Comparison of ENCODE assay signal across 14 mouse cellular contexts in genomic region chr8:26677584-26678138, GRCm38 (mm10).
A peak's percentile ranks its signal among the peaks of the same experiment; 100 is the strongest.
DNase-seq lines count a peak whose midpoint lies in the region; ATAC-seq lines count a peak whose summit lies in the region.
"Had no signal": no experiment of that assay in that cellular context is flagged by ENCODE, and none has a peak within 500 bp of the region (broad histone marks: within the 10 kb centered on the region; RNA-seq: fewer than 3 reads in every experiment).

No protein-coding gene starts in this region.

- no peaks in the 10 kb centered on the region for H3K36me3 ChIP-seq in hindbrain, embryonic 11.5 days (ENCODE audit: control insufficient read depth, insufficient read depth, low read length)
- H3K36me3 ChIP-seq in hindbrain, embryonic 10.5 days: no peaks in the 10 kb centered on the region
- H3K36me3 ChIP-seq in embryonic facial prominence, embryonic 11.5 days (replicated peaks; ENCODE audit: control insufficient read depth, insufficient read depth, low read depth, low read length): no peaks in the 10 kb centered on the region
- H3K36me3 ChIP-seq in hindbrain, embryonic 14.5 days (replicated peaks; ENCODE audit: control insufficient read depth, insufficient read depth): no peaks in the 10 kb centered on the region
- no peaks in the 10 kb centered on the region for H3K36me3 ChIP-seq in neural tube, embryonic 12.5 days

- ATAC-seq in hindbrain, embryonic 11.5 days (ENCODE audit: low FRiP score): peak; percentile 63
- ATAC-seq in embryonic facial prominence, embryonic 11.5 days (replicated peaks; ENCODE audit: insufficient number of reproducible peaks, low FRiP score, low TSS enrichment, low read depth): no peak; the same call in 1 of the 2 replicates
- ATAC-seq in hindbrain, embryonic 14.5 days (ENCODE audit: low FRiP score): peak; percentile 74
- peak; percentile 48; the same call in 1 of the 2 replicates for ATAC-seq in neural tube, embryonic 12.5 days (ENCODE audit: low FRiP score, low read depth)
- ATAC-seq: intestine, embryonic 16.5 days had no signal

- H3K9ac ChIP-seq in hindbrain, embryonic 11.5 days (ENCODE audit: low read depth, low read length): no peak overlapping the region
- no peak overlapping the region for H3K9ac ChIP-seq in embryonic facial prominence, embryonic 11.5 days (replicated peaks; ENCODE audit: low read length)
- no peak overlapping the region for H3K9ac ChIP-seq in hindbrain, embryonic 14.5 days
- H3K9ac ChIP-seq in neural tube, embryonic 12.5 days: no peak overlapping the region

- no peak overlapping the region for H3K27ac ChIP-seq in hindbrain, embryonic 11.5 days (ENCODE audit: low read depth, low read length)
- H3K27ac ChIP-seq in hindbrain, embryonic 10.5 days: no peak overlapping the region
- no peak overlapping the region for H3K27ac ChIP-seq in embryonic facial prominence, embryonic 11.5 days (replicated peaks; ENCODE audit: low read depth, low read length)
- H3K27ac ChIP-seq in hindbrain, embryonic 14.5 days: no peak overlapping the region
- no peak overlapping the region for H3K27ac ChIP-seq in neural tube, embryonic 12.5 days

- H3K4me2 ChIP-seq in hindbrain, embryonic 11.5 days (replicated peaks; ENCODE audit: low read depth, low read length): no peak overlapping the region
- peak overlapping the region; percentile 5; the same call in 1 of the 2 replicates for H3K4me2 ChIP-seq in embryonic facial prominence, embryonic 11.5 days (ENCODE audit: low read depth, low read length)
- H3K4me2 ChIP-seq in hindbrain, embryonic 14.5 days (replicated peaks): 0 out of 2 replicates have a peak overlapping the region, but pooled peaks have one; percentile 18
- H3K4me2 ChIP-seq in neural tube, embryonic 12.5 days (replicated peaks): no peak overlapping the region
- H3K4me2 ChIP-seq: heart, embryonic 11.5 days had no signal

- H3K9me3 ChIP-seq in hindbrain, embryonic 11.5 days (ENCODE audit: control insufficient read depth, low read length): no peaks in the 10 kb centered on the region
- H3K9me3 ChIP-seq in hindbrain, embryonic 10.5 days: no peaks in the 10 kb centered on the region
- H3K9me3 ChIP-seq in embryonic facial prominence, embryonic 11.5 days (replicated peaks; ENCODE audit: control insufficient read depth, low read length): no peaks in the 10 kb centered on the region
- no peaks in the 10 kb centered on the region for H3K9me3 ChIP-seq in hindbrain, embryonic 14.5 days (ENCODE audit: control insufficient read depth, low read length)
- H3K9me3 ChIP-seq in neural tube, embryonic 12.5 days: no peaks in the 10 kb centered on the region

- DNase-seq in hindbrain, embryonic 11.5 days (ENCODE audit: low spot score): peak; percentile 46
- no peak for DNase-seq in hindbrain, embryonic 10.5 days (ENCODE audit: low spot score)
- peak; percentile 84 for DNase-seq in embryonic facial prominence, embryonic 11.5 days (ENCODE audit: low spot score)
- peak; percentile 73 for DNase-seq in hindbrain, embryonic 14.5 days (ENCODE audit: low spot score)
- DNase-seq in heart, adult 9 months (ENCODE audit: low spot score in 2 of 2): no peak
- DNase-seq in cerebellum, adult 11-12 months: no peak
- no peak for DNase-seq in spleen, postnatal 10 days (ENCODE audit: low spot score in 2 of 2)
- DNase-seq: adrenal gland, postnatal 36 days; cerebellum, postnatal 36 days; lung, postnatal 4 days; thymus, postnatal 25 days had no signal

- H3K4me3 ChIP-seq in hindbrain, embryonic 11.5 days (ENCODE audit: low read depth, low read length): no peak overlapping the region
- no peak overlapping the region for H3K4me3 ChIP-seq in hindbrain, embryonic 10.5 days
- H3K4me3 ChIP-seq in embryonic facial prominence, embryonic 11.5 days (ENCODE audit: low read depth, low read length): no peak overlapping the region
- H3K4me3 ChIP-seq in hindbrain, embryonic 14.5 days (replicated peaks; ENCODE audit: low read length): no peak overlapping the region
- no peak overlapping the region for H3K4me3 ChIP-seq in neural tube, embryonic 12.5 days

- 0 out of 2 replicates have a peak, but pooled peaks cover 7% of the 10 kb centered on the region for H3K4me1 ChIP-seq in hindbrain, embryonic 11.5 days (replicated peaks; ENCODE audit: control insufficient read depth, insufficient read depth, low read length)
- H3K4me1 ChIP-seq in hindbrain, embryonic 10.5 days (replicated peaks): peaks cover 26% of the 10 kb centered on the region
- peaks cover 3% of the 10 kb centered on the region; the same call in 1 of the 2 replicates for H3K4me1 ChIP-seq in embryonic facial prominence, embryonic 11.5 days (ENCODE audit: control insufficient read depth, insufficient read depth, low read length)
- peaks cover 6% of the 10 kb centered on the region; the same call in 1 of the 2 replicates for H3K4me1 ChIP-seq in hindbrain, embryonic 14.5 days (replicated peaks; ENCODE audit: control insufficient read depth, insufficient read depth, low read length)
- peaks cover 26% of the 10 kb centered on the region for H3K4me1 ChIP-seq in neural tube, embryonic 12.5 days

- 48% methylated on average over 18 of the region's 18 CpGs for WGBS in hindbrain, embryonic 11.5 days
- 68% methylated on average over 18 of the region's 18 CpGs for WGBS in hindbrain, embryonic 10.5 days
- WGBS in embryonic facial prominence, embryonic 11.5 days: 40% methylated on average over 18 of the region's 18 CpGs
- 33% methylated on average over 18 of the region's 18 CpGs for WGBS in hindbrain, embryonic 14.5 days
- WGBS in neural tube, embryonic 12.5 days: 43% methylated on average over 18 of the region's 18 CpGs

- no peaks in the 10 kb centered on the region for H3K27me3 ChIP-seq in hindbrain, embryonic 11.5 days (ENCODE audit: control insufficient read depth, insufficient read depth, low read length)
- H3K27me3 ChIP-seq in hindbrain, embryonic 10.5 days (ENCODE audit: insufficient read depth, poor library complexity, severe bottlenecking): peaks cover 4% of the 10 kb centered on the region; the same call in 1 of the 2 replicates
- no peaks in the 10 kb centered on the region for H3K27me3 ChIP-seq in embryonic facial prominence, embryonic 11.5 days (ENCODE audit: control insufficient read depth, insufficient read depth, low read length)
- H3K27me3 ChIP-seq in hindbrain, embryonic 14.5 days (ENCODE audit: control insufficient read depth, insufficient read depth, low read length): no peaks in the 10 kb centered on the region
- H3K27me3 ChIP-seq in neural tube, embryonic 12.5 days (replicated peaks): 0 out of 2 replicates have a peak, but pooled peaks cover 4% of the 10 kb centered on the region

Comparison
In these comparisons a context has a peak if more than half of its experiments do, and no peak if none do; other contexts are left out.
1. DNase-seq: peak in hindbrain, embryonic 11.5 days (single experiment), embryonic facial prominence, embryonic 11.5 days (single experiment) and hindbrain, embryonic 14.5 days (single experiment); none in hindbrain, embryonic 10.5 days (single experiment), heart, adult 9 months (0 of 2), cerebellum, adult 11-12 months (single experiment) and spleen, postnatal 10 days (0 of 2).
2. H3K4me2 ChIP-seq: peak in embryonic facial prominence, embryonic 11.5 days (single experiment) and hindbrain, embryonic 14.5 days (single experiment); none in hindbrain, embryonic 11.5 days (single experiment) and neural tube, embryonic 12.5 days (single experiment).